Mouse (Mus musculus) frontal cortex, postnatal 14 days (tissue): ENCODE measurements around the gene Tmem82.
A peak's percentile ranks its signal among the peaks of the same experiment; 100 is the strongest.

ENCODE experiments used
- DNase-seq, 2 experiments: peaks; one replicate each; pipeline ENCODE4 v3.0.0; 2022; ENCODE audit warnings: low spot score in 2 of 2

Tmem82 gene

GRCm38 (mm10) chr4:141618565-141619243 is at the start of gene Tmem82:
TSS of gene Tmem82 (minus strand) at chr4:141618633.
- DNase-seq: no peak

DNA sequence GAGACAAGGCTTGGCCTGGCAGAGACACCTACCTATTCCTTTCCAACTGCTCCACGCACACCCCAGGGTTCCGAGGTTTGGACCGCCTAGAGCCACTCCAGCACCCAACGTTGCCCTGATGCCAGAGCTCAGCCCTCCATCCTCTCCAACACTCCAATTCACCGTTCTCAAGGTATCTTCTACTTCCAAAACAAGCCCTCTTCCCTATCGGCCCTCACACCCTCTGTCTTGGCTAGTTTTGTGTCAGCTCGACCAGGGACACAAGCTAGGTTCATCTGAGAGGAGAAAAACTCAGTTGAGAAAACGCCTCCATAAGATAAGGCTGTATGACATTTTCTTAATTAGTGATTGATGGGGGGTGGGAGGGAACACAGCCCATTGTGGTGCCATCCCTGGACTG is 46.4 kb upstream of the Tmem82 start, which contains the start of gene Plekhm2:
Gene Plekhm2 (minus strand): TSS at position 101 of the 400 bp plus-strand sequence.
- DNase-seq: no peak

DNA sequence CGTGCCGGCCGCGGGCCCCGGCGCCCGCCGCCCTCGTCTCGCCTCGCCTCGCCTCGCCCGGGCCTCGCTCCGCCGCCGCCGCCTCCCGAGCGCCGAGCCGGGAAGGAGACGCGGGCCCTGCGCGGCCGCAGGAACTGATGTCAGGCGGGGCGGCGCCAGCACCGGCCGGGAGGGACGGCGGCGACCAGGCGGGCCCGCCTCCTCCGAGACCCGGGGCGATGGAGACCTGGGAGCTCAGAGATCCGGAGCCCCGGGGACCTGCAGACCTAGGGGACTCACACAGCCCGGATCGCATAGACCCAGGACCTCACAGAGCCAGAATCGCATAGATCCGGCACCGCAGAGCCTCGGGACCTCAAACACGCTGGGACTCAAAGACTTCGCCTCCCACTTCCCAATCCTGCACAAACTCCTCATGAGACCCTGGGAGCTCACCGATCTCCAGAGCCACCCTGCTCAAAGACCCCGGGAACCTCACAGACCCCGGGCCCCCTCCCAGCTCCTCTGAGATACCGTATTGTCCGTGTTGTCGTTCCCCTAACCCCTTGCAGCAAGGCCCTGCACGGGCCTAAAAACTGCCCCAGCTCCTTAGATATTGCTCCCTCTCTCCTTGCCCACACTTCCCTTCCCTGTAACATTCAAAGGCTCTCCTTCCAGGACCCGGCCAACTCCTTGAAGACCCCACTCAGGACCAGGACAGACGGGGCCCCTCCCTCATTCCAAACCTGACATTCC is 45.7 kb upstream of the Tmem82 start:
- peak in 1 of 2 experiments; percentile 62 for DNase-seq

GRCm38 (mm10) chr4:141663122-141663931 is 44.9 kb upstream of the Tmem82 start:
- DNase-seq: no peak

GRCm38 (mm10) chr4:141660884-141661283 is 42.5 kb upstream of the Tmem82 start:
- DNase-seq: no peak

DNA sequence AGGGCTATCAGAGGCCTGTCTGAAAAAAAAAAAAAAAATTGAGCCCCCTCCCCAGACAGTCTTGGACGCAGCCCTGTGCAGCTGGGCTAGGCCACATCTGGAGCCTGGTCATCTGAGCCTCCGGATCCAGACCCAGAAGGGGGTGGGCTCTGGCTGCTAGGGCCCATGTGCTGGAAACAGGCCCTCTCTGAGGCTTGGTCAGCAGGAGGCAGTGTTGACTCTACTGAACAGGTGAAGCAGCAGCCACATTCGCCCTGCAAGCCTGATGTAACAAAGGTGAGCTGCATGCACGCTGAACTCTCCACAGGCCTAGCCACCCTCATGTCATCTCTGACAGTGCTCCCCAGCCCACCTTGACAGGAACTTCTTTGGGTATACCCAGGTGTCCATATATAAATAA is 41.3 kb upstream of the Tmem82 start:
- DNase-seq: no peak

DNA sequence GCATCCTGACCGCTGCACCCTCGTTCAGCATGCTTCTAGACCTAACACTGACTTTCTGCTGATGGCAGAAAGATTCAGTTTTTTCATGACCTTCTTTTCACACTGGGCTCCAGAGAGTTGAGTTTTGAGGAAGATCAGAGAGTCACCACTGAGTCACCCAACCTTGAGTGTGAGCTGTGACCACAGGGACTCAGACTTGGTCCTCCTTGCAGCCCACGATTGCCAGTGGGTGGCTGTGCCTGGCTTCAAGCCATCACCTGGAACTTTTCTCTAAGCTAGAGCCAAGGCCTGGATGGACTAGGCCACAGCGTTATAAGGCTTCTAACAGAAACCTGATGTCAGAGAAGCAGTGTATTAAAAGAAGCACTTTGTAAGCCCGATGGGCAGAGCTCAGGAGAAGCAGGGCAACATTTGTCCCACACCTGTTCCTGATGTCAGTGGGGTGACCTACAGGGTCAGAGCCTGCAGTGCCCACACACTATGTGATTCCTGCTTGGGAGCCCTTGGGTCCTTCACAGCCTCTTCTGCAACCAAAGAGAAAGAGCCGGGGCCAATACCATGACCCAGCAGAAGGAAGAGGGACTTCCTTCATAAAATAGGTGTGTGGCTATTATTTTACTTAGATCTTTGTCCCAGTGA is 40.5 kb upstream of the Tmem82 start:
- DNase-seq: no peak

DNA sequence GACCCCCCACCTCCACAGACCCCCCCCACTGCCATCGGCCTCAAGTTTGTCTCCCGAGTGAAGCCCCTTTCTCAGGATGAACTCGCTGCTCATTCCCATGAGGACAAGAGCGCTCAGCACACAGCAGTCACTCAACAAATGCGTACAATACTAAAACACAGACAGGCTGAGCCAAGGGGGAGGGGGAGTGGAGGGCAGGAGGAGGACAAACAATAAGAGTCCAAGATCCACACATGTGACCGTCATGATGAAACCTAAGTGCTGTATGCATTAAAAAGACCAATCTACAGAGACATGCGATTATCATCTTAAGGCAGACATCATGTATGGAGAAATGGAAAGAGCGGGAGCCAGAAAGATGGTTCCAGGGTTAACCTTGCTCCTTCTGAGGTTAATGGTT is 38.5 kb upstream of the Tmem82 start:
- no peak for DNase-seq

GRCm38 (mm10) chr4:141655908-141656608 is 37.6 kb upstream of the Tmem82 start:
- DNase-seq: peak in 1 of 2 experiments; percentile 42

DNA sequence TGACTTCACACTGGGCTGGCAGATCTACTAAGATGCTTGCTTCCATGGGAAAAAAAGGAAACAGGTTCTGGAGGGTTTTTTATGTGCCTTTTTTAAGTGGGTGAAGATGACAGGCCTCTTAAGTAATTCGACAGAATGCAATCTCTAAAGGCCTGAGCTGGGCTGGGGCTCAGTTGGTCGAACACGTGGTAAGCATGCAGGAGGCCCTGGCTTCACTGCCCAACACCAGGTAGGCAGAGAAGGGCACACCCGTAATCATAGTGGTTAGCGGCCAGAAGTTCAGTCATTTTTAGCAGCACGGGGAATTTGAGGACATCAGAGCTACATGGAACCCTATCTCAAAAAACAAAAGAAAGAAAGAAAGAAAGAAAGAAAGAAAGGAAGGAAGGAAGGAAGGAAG is 36.1 kb upstream of the Tmem82 start:
- DNase-seq: no peak

DNA sequence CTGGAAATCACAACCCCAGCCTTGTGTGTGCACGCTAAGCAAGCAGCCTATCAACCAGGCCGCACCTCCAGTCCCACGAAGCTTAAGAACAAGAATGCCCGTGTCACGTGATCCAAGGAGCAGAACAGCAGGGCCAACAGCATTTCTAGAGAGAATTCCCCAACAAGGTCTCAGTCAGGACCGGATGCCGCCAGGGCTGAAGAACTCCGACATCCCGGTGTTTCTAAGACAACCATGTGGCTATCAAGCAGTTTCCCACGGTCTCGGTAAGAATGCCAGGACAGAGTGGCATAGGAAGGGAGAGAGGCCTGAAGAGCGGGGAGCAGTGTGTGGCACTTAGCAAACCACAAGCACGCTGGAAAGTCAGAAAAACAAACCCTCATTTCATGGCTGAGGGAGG is 35.4 kb upstream of the Tmem82 start:
- DNase-seq: no peak

DNA sequence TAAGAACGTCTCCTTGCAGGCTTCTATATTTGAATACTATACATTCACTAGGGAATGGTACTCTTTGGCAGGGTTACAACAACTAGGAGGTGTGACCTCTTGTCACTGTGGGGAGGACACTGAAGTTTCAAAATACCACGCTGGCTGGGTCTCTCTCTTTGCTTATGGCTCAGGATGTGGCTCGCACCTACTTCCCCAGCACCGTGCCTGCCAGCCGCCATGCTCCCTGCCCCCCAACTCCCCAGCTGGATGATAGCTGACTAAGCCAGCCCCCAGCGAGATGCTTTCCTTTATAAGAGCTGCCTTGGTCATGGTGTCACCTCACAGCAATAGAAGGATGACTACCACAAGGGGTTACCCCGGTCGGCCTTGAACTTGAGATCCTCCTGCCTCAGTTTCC is 34.6 kb upstream of the Tmem82 start:
- no peak for DNase-seq

DNA sequence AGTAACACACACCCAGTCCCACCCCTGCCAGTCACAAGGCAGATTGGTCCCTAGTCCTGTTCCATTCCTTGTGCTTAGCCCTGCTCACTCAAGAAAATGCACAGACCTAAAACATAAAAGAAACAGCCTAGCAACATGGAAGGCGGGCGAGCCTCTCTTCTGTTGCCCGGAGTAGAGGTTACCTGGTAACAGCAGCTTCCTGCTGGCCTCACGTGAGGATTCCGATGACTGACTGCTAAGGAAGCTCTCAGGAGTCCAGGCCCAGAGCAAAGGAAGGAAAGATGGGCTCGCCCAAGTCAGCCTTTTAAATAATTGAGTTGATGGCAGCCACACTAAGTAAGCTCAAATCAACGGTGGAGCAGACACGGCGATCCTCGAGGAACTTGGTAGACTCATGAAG is 33.5 kb upstream of the Tmem82 start:
- no peak for DNase-seq

- no peak for DNase-seq
These were observed 32.9 kb upstream of the Tmem82 start for GRCm38 (mm10) chr4:141651286-141651685.

DNA sequence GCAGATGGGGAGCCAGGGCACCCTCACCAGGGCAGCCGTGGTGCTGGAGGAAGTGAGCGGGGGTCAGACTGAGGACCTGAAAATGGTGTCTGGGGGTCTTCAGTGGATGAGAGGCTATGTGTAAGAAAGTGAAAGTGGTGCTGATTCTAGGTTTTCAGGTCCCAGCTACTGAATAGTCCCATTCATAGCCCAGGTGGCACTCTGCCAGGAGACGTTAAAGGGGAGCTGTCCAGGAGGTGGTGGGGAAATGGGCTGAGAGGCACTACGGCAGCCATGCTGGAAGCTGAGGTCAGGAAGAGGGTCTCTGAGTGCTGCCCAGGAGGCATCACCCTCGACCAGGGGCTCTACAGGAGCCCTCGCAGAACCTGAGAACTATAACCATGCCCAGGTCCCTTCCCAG is 30.8 kb upstream of the Tmem82 start:
- DNase-seq: peak in 1 of 2 experiments; percentile 29

GRCm38 (mm10) chr4:141648262-141648661 is 29.8 kb upstream of the Tmem82 start:
- no peak for DNase-seq

DNA sequence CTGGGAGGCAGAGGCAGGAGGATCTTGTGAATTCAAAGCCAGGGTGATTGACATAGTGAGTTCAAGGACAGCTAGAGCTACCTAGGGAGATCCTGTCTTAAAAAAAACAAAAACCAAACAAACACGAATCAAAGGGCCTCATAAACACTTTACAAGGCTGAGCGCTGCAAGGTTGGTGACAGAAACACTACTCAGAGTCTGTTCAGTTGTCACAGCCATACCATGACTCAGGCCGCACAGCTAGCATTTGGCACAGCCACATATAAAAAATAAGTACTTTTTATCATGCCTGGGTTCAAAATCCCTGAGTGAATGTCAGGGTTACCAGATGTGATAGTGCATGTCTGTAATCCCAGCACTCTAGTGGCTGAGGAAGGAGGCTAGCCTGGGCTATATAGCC is 28.8 kb upstream of the Tmem82 start:
- DNase-seq: no peak

DNA sequence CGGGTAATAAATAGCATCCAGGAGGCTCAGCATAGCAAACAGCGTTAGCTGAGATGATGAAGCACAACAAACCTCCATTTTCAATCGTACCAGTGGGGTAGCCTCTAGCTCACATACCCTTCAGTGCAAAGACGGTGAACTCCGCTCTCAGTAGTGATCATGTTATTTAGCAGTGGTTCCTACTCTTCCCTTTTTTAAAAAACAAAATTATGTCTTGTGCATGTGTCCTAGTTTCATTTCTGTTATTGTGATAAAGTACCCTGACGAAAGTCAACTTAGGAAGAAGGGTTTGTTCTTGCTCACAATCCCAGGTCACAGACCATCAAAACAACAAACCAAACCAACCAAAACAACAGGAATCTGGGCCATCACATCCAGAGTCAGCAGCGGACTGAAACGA is 27.6 kb upstream of the Tmem82 start:
- DNase-seq: no peak

GRCm38 (mm10) chr4:141643118-141643855 is 24.9 kb upstream of the Tmem82 start:
- peak in 1 of 2 experiments; percentile 46 for DNase-seq

- DNase-seq: no peak
These were observed 23.8 kb upstream of the Tmem82 start for GRCm38 (mm10) chr4:141641961-141642811.
